Mouse (Mus musculus) embryo, embryonic 11.5 days (tissue): ENCODE results near the gene Arglu1.

Source experiments
- DNase-seq: peaks from one replicate; pipeline ENCODE4 v3.0.0-alpha.2; 2012; ENCODE audit warnings: low read depth, low spot score

Arglu1 gene

GRCm38 (mm10) chr8:8621236-8621917, 68.9 kb downstream of the Arglu1 start:
- no peak for DNase-seq

- DNase-seq, result no peak
These were observed 69.8 kb downstream of the Arglu1 start for GRCm38 (mm10) chr8:8620536-8620935.

- peak; percentile 46 for DNase-seq
These were observed 70.8 kb downstream of the Arglu1 start for GRCm38 (mm10) chr8:8619221-8620194.
